Mouse (Mus musculus) gonadal fat pad, adult 2 months (tissue): ENCODE measurements around the gene Adam11. TPM values are rescaled to one million over a fixed set of nuclear protein-coding genes. Genes with fewer than 3 reads are reported as not detected.

Experiments used
- DNase-seq: peaks from one replicate; pipeline ENCODE4 v3.0.0-alpha.2; 2012; ENCODE audit warnings: low read depth
- polyA plus RNA-seq: library from polyadenylated mRNA; depleted of rRNA; stranded (reverse); fragments of >200 nt; gene quantifications from 2 replicates; pipeline ENCODE4 v1.2.3, GENCODE M21; 2012; rRNA removed

The Adam11 gene
- polyA plus RNA-seq, 1 experiment, result 3.9 TPM

DNA sequence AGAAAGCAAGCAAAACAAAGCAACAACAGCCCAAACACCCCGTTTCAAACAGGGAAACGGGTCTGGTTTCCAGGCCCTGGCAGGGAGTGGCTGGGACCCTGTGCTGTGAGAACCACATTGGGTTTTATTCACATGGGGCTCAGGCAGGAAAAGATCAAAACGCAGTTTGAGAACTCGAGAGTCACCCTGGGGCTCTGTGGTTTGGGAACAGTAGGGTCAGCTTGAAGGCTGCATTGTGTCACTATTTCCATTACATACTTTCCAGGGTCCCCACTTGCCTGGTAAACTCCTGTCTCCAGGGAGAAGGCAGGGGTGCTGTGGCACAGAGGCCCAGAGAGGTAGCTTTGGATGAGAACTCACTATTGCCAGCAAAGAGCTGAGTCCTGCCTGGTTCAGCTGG, 65.9 kb downstream of the Adam11 start:
- no peak for DNase-seq

Other genes with a start within 250 kb of the Adam11 start
- gene Gpatch8, start 205.0 kb upstream of the Adam11 start, polyA plus RNA-seq, result 12.6 and 13.3 TPM in 2 replicates
- gene Gm11627, start 182.0 kb upstream of the Adam11 start, polyA plus RNA-seq, result 2.4 and 2.8 TPM in 2 replicates
- gene Fzd2, start 157.0 kb upstream of the Adam11 start, polyA plus RNA-seq, result 17.3 and 18.7 TPM in 2 replicates
- 0.23 TPM in 1 of 2 replicates, not detected in the other for gene Meioc, start 97.7 kb upstream of the Adam11 start, polyA plus RNA-seq
- 6.8 and 7.0 TPM in 2 replicates for gene Ccdc43, start 63.7 kb upstream of the Adam11 start, polyA plus RNA-seq
- 13.6 and 14.7 TPM in 2 replicates for gene Gjc1, start 58.3 kb downstream of the Adam11 start, polyA plus RNA-seq
- gene Higd1b, start 74.4 kb downstream of the Adam11 start, polyA plus RNA-seq, result 8.6 and 9.9 TPM in 2 replicates
- gene Eftud2, start 119.5 kb downstream of the Adam11 start, polyA plus RNA-seq, result 74.1 and 82.2 TPM in 2 replicates
- gene Ccdc103, start 119.8 kb downstream of the Adam11 start, polyA plus RNA-seq, result 0.71 and 0.73 TPM in 2 replicates
- gene Fam187a, start 123.7 kb downstream of the Adam11 start, polyA plus RNA-seq, result 0.08 and 0.16 TPM in 2 replicates
- 0.32 and 0.37 TPM in 2 replicates for gene Gfap, start 139.5 kb downstream of the Adam11 start, polyA plus RNA-seq
- 1.2 TPM in 2 replicates for gene Kif18b, start 163.7 kb downstream of the Adam11 start, polyA plus RNA-seq
- 0.27 and 0.36 TPM in 2 replicates for gene C1ql1, start 185.2 kb downstream of the Adam11 start, polyA plus RNA-seq